Mouse (Mus musculus) megakaryocyte, embryonic 14.5 days (primary cell): Measurements from ENCODE around the gene Rab35.

Source experiments
- FLI1 ChIP-seq: IDR thresholded peaks from 2 replicates; pipeline ENCODE4 v1.6.1; 2012; ENCODE audit warnings: low read length, inconsistent platforms, mixed read lengths
- GATA1 ChIP-seq: IDR thresholded peaks from 3 replicates; pipeline ENCODE4 v1.6.1; 2012; ENCODE audit warnings: mixed read lengths, low read length, inconsistent platforms, borderline replicate concordance

DNA sequence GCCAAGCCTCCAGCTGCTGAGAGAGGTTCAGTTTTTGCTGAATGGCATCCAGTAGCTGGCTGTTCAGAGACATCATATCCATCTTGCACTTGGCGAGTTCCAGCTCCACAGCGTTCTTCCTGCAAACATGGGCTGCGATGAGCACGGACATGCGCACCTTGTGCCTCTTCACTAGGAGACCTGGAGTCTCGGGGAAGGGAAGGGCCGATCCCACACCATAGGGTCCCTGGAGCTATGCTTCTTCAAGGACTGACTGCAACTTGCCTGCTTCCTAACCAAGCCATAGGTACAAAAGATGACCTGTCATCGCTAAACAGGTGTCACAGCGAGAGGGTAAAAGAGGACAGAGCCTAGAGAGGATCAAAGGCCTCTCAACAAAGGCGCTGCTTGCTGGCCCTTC lies 20.1 kb downstream of the Rab35 start:
- TF ChIP-seq FLI1 (no peak), GATA1 (no peak)
